Mouse (Mus musculus) retina, embryonic 14.5 days (tissue): ENCODE measurements around the gene Arid3a.

ENCODE experiments used
- DNase-seq: peaks from one replicate; pipeline ENCODE4 v3.0.0-alpha.2; 2015; ENCODE audit warnings: low spot score

The Arid3a gene

DNA sequence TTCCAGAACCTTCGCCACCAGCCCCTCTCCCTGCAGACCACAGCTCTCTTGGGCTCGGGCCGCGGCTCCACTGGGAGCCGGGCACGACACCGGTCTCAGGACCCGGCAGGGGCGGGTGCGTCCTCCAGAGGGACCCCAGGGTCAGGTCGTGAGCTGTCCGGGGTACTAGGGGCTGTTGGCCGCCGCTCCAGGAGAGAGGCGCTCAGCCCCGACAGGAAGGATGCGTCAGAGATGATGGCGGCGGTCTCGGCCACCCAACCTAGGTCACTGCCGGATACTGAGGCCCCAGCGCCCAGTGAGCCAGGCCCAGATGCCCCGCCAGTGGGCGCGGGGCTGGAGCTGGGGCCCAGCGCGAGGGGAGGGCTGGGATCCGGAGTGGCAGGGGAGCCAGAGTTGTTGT, 50.5 kb downstream of the Arid3a start:
- no peak for DNase-seq

DNA sequence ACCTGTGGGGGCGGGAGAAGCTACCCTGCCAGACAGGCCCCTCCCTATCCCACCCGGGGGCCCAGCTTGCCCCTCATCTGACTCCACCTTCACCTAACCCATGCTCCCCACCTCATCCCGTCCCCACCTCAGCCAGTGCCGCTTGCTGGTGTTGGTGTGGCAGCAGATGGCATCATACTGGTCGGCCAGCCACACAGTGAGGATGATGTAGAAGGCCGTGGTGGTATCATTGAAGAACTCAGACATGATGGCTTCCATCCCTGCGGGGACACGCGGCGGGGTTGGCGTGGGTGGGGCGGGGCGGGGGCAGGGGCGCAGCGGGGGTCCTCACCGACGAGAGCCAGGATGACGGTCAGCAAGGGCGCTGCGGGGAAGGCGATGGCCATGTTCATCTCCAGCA, 51.2 kb downstream of the Arid3a start:
- no peak for DNase-seq

DNA sequence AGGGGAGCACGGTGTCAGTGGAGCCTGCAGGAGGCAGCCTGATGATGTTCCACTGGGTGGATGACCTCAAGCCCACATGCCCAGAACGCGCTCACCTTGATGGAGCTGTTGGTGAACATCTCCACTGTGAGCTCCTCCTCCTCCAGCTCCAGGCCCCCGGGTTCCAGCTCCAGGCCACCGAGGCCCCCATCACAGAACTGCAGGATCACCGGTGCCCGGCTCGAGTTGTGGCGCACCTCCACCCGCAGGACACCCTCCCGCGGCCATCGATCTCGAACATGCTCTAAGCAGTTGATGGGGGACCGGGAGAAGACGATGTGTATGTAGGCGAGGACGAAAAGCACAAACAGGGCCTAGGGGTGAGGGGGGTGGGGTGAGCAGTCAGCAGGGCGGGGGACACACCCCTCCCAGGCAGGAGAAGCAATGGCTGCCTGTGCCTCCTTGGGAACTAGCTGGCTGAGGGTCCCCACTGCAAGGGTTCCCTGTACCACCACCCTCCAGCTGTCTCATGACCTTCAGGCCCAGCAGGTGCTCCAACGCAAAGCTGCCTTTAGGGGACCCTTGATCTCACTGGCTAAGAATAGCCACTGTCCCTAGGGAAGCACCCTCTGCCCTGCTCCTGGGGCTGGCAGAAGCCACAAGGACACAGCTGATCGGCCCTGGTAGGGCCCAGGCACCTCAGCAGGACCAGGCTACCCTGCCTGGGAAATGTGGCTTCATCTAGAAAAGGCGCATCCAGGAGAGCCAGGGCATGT, 52.7 kb downstream of the Arid3a start:
- DNase-seq: no peak

DNA sequence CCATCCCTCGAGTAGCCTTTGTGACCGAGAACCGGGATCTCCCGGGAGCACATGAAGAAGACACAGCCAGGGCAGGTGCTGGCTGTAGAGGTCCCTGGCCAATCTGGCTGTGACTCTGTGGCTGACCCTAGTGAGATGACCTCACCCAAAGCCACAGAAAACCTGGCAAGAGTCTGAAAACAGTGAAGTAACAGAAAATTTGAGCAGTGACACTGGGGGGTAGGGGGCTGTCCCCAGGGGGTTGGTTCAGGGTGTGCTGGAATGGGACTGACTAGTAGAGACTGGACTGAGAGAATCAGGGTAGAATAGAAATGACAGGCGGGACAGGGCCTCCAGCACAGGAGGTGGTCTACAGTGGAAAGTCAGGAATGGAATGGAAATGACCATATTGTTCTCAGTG, 56.4 kb downstream of the Arid3a start:
- DNase-seq: no peak

DNA sequence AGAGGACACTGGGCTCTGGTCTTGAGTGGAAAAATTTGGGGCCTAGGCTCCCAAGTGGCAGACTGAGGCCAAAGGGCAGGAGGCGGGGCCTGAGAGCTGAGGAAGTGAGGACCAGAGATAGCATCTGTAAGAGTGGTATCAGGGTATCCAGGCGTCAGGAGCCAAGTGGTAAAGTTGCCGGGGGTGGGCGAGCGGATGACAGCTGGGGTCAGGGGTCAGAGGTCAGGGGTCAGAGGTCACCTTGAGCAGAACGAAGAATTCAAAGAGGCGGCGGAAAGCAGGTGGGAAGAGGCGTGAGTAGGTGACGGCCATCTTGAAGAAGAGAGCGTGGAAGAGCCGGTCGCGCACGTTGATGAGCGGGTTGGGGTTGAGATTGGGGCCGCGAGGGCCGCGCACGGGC, 56.8 kb downstream of the Arid3a start:
- DNase-seq: peak; percentile 61

DNA sequence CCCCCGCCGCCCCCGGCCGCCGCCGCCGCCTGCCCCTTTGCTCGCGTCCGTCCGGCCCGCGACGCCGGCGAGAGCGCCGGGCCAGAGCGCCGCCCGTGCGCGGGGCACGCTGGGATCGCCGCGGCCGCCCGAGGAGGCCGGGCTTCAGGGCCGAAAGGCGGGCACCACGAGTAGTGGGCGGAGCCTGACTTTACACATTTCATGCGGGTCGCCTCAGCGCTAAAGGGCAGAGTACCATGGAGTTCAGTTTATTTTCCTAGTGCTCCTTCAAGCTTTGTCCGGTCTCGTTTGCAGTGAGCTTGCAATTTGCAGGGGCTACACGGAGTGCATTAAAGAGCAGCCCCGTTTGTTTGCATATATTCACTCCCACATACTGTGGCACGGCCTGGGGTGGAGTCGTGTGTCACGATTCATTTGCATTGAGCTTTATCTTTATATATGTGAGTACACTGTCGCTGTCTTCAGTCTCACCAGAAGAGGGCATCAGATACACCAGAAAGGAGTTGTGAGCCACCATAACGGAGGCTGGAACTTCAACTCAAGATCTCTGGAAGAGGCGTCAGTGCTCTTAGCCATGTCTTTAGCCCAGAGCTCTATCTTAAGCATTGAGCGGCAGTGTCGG, 57.5 kb downstream of the Arid3a start, which contains the start of gene Tmem259:
Tmem259 (minus strand) TSS at position 136 of the 622 bp plus-strand sequence.
- DNase-seq: peak; percentile 89

DNA sequence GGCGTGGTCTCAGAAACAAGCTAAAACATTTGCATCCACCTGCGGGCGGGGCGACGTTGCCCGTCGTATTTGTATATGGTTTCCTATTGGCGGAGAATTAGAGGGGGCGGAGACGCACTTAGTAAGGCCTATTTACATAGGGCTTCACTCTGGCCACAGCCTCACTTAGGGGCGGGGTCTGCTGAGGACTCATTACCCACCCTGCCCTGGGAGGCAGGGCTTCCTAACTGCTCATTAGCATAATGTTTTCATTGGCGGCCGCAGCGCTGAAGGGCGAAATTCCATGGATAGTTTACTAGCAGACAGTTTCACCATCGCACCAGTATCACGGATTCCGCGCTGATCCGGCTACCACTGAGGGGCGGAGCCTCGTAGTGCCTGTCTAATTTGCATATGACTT, 58.0 kb downstream of the Arid3a start:
- peak; percentile 99 for DNase-seq

DNA sequence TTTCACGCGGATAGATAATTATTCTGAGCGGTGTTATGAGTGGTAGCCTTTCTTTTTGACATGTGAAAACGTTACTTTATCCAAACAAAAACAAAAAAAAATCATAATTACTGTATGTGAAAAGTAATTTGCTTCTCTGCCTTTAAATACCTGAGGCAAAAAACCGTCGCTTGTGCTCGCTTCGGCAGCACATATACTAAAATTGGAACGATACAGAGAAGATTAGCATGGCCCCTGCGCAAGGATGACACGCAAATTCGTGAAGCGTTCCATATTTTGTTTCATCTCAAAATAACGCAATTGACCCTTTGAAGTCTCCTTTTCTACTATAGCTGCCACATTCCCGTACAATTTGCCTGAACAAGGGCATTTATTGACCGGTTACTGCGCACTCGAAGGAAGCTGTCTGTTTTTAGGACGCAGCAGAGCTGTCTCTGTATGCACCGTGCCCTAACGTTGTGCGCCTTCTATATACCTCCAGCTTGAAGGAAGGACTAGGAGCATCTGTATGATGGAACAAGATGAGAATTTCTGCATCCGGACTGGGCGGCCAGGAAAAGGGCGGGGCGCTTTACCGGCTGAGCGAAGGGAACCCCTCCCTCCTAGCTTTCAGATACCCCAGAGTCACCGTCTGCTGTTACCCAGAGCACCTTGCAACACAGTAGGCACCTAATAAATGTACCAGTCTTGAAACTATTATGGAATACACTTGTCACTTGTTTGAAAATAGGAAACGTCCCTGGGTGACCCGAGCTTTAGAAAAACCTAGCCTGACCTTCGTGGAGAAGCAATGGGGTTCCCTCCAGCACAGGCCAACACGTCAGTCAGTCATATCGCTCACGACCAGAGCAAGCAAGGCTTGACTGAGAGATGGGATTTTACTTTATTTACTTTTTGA, 58.7 kb downstream of the Arid3a start:
- peak; percentile 74 for DNase-seq

DNA sequence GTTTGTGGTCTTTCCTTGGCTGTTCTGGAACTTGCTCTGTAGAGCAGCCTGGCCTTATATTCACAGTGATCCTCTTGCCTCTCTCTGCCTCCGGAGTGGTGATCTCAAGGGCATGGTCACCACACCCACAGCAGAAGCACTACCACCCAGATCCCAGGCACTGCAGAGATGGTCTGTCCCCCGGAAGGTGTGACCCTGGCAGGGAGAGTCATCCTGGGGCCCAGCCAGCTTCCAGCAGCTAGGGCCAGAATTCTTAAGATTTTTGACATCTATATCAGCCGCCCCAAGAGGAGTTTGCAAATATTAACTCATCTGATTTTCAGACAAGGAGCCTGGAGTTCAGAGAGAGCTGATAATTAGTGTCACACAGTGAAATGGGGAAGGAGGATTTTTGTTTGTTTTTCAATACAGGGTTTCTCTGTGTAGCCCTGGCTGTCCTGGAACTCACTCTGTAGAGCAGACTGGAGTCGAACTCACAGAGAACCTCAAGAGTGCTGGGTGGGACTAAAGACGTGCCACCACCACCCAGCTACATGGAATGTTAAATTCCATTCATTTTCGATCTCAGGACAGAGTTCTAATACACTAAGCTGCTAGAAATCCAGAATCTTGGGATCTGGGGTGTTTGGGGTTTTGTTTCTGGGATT, 59.5 kb downstream of the Arid3a start:
- DNase-seq: no peak

DNA sequence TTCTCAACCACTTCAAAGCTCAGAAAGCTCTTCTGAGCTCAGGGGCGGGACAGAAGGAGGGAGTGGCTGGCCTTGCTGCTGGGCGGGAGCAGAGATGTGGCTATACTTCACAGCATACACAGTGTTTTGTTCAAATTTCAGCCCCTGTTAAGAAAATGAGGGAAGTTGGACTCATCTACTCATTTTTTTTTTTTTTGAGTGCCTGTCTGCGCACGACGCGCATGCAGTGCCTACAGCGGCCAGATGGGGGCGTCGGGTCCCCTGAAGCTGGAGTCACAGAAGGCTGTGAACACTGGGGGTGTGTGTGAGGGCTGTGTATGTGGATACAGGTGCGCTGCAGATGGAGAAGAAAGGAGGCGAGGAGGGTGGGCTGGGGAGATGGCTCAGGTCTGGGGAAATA, 60.1 kb downstream of the Arid3a start:
- peak; percentile 86 for DNase-seq

DNA sequence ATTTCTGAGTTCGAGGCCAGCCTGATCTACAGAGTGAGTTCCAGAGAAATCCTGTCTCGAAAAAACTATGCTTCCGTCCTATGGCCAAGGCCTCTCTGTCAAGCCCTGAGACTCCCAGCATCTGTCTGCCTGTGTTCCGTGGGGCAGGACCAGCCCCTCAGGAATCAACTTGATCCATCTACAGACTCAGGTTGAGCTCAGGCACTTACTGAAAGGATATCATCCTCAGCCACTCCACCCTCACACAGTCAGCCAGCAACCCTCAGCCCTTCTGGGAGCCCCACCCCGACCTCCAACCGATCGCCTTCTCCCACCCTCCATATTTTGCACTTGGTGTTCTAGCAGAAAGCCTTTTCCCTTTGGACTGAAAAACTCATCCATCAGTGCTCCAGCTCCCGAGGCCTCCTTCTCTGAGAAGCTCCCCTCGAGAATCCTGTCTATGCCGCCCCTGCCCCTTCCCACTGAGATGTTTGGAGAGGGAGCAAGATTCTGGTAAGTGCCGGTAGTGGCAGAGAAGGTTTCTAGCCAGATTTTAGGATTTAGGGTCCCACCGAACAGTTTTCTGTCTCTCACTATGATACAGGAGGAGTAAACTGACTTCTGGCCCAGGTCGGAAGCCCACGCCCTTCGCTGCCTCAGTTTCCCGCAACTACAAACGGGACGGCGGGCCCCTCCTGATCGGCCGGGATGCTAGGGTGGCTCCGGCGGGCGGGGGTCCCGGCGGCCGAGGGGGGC, 61.1 kb downstream of the Arid3a start:
- DNase-seq: no peak

DNA sequence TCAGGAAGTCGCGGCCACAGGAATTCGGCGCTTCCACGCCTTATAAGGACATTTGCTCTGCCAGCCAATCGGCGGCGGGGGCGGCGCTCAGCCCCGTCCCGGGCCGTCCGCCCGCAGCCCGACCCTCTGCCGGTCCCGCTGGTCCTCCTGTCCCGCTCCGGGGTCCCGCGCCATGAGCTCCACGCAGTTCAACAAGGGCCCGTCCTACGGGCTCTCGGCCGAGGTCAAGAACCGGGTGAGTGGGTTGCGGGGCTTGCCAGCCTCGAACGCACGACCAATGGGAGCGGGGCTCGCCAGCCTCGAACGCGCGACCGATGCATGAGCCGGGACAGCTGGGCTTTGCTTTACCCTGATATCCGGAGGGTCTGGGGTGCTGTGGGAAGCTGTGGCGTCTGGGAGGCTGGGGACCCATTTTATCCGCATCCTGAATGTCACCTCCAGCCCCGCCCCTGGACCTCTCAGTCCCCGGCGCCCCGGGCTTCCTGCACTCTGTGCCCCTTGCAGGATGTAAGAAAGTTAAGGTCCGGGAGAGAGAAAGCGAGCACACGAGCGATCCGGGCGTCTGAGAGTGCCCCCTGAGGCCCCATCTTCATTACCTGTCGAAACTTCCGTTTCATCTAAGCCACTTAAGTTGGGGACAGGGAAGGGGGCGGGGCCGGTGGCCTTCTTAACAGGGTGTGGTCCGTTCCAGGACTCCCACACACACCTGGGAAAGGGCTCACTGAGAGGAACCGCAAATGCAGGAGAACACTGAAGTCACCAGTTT, 61.8 kb downstream of the Arid3a start, which contains the start of gene Cnn2:
Cnn2 (plus strand) TSS at position 79 of the 766 bp plus-strand sequence.
- DNase-seq: peak; percentile 29

DNA sequence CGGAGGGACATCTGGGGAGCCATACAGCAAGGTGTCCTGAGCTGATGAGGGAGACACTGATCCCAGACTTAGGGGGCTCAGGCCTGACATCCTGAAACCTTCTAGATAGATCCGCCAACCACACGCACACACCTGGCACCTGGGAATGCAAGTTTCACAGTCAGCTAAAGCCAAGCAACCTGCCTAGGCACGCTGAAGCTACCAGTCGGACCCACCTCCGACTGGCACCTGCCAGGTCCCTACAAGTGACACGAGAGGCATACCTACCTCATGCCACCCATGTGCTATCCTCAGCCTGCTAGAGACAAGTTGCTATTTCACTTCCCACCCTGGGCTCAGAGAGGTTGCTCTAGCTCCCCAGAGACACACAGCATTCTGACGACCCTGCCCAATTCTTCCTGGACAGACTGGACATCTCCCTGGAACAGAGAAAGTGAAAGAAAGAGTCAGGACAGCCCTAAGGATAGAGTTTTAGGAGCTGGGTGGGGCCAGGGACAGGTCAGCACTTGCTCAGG, 62.5 kb downstream of the Arid3a start:
- no peak for DNase-seq

DNA sequence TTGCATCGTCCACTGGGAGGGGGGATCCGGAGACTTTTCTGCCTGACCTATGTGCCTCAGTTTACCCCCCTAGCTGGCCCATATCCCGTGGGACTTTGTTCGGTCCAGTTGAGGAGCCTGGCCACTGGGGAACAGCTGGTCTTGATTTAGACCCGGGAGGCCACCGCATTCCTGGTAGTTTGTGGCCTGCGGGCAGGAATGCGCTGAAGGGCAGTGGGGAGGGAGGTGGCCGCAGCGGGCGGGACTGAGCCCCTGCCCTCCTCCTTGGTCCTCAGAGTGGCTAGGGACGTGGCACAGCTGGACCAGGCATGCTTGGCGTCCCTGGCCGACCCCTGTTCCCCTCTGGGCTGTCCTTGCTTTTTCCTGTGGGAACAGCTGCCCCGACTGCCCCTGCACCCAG, 63.0 kb downstream of the Arid3a start:
- peak; percentile 33 for DNase-seq

DNA sequence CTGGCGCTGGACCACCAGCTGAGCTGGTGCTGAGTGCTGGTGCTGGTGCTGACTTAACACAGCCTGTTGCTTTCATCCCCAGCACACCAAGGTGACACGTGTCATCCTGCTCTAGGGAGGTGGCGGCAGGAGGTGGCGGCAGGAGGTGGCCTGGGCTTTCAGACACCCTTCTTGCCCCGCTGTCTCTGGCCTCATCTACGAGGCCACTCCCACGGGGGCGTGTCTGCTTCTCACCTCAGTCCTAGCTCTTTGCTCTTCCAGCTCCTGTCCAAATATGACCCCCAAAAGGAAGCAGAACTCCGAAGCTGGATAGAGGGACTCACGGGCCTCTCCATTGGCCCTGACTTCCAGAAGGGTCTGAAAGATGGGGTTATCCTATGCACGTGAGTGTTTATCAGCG, 64.3 kb downstream of the Arid3a start:
- no peak for DNase-seq

DNA sequence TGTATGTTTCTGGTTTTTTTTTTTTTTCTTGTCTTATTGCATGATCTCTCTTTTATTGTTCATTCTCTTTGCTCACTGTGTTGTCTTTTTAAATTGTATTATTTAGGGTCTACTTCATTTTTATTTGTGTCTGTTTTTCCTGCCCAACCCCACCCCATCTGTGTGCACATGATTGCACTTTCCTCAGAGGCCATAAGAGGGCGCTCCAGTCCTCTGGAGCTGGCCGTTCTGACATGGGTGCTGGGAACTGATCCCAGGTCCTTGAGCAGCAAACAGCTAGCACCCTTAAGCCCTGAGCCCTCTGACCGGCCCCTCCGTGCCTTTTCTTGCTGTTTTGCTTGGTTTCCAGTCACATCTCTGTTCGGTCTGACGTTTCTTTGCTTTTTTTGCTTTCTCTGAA, 64.7 kb downstream of the Arid3a start:
- no peak for DNase-seq

DNA sequence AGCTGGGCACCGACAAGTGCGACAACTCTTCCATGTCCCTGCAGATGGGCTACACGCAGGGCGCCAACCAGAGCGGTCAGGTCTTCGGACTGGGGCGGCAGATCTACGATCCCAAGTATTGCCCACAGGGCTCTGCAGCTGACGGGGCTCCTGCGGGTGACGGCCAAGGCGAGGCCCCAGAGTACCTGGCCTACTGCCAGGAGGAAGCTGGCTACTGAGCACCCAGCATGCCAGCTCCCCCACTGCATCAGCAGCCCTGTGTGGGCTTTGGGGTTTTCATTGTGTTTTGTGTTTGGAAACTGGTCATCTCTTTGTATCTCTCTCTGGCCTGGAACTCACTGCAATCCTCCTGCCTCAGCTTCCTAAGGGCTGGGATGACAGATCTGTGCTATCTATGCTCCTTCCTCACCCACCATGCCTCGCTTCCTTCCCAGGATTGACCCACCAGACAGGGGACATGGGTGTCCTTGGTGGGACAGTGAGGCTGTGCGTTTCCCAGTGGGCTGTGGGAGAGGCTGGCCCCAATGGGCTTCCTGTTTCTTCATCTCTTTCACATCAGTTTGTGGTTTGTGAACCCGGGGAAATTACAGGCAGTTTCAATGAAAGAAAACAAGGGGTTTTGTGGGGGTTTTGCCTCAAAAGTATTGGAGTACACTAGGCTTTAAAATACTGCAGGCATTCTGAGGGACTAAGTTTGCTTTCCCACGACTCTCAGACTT, 67.7 kb downstream of the Arid3a start:
- DNase-seq: no peak

DNA sequence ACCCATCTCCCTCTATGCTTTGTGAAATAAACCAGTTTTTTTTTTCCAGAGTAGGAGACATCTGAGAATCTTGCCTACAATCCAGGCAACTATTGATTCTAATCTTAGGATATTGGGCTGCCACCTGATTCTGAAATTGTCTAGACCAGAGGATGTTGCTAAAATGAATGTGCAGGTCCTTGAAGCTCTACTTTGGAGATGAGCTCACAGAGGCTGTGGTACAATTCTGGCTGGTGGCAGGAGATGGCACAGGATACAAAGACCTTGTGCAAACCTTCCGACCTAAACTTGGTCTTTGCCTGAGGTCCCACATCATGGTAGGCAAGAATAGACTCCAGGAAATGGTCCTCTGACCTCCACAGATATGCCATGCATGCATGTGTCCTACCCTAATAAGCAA, 68.8 kb downstream of the Arid3a start:
- DNase-seq: no peak

DNA sequence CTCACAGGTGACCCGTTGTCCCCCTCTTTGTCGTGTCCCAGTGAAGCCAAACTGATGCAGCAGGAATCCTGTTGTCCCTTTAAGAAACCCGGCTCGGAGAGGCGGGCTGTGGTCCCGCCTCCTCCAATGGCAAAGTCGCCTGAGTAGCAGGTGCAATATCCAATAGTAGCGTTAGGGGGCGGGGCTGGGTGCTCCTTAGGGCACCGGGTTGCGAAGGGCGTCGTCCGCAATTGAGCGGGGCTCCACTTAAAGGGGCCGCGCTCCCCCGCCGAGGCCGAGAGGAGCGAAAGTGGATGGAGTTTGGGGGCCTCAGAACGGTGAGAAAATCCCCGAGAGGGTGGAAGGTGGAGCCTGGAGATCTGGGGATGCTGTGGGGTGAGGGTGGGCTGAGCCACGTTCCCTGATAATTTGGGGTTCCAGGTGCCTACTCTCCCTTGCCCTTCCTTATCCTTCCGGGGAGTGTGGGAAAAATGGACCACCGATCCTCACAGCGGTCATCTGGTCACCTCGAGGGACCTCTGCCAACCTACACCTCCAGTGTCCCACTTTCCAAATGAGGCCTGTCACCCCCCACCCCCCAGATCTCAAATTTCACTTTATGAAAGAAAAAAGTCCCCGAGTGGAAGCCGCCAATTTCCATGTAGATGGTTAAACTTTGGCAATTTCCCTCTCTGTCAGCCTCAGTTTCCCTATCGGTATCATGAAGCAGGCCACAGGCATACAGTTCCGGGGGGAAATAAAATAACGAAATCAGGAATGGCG, 69.6 kb downstream of the Arid3a start, which contains the start of gene Abca7:
Abca7 (plus strand) TSS at position 223 of the 762 bp plus-strand sequence.
- DNase-seq: peak; percentile 100
